Mouse (Mus musculus): ENCODE results near the gene Taf15.

- TF ChIP-seq CTCF (IDR thresholded peaks at IDR 0.05) (no peak), POLR2A (IDR thresholded peaks at IDR 0.05; ENCODE audit: insufficient read depth, low read depth, low read length) (no peak), EP300 (IDR thresholded peaks at IDR 0.05; ENCODE audit: insufficient read depth, low read depth, low read length) (no peak)
Measured at GRCm38 (mm10) chr11:83538705-83539314, 65.9 kb downstream of the Taf15 start.

Data from heart, adult 2 months (tissue).